Mouse (Mus musculus) left cerebral cortex, postnatal 10 days (tissue): ENCODE data around the gene Gm17490. TPM values are rescaled to one million over a fixed set of nuclear protein-coding genes. Genes with fewer than 3 reads are reported as not detected.

Source experiments
- DNase-seq, 2 experiments: peaks; one replicate each; pipeline ENCODE4 v3.0.0; 2021 to 2022; ENCODE audit warnings: low spot score in 2 of 2, mixed read lengths in 1 of 2; ENCODE audit errors: extremely low spot score in 1 of 2
- intact Hi-C: fragments of 180-260 bp; cut with DNase I; formaldehyde crosslinking; loops from one replicate; pipeline ENCODE4 v1.15.1; 2025
- total RNA-seq, 2 experiments: library from RNA; stranded (reverse); gene quantifications; 2 replicates each; pipeline ENCODE4 v1.2.3; 2021

The Gm17490 gene
- total RNA-seq = not detected

DNA sequence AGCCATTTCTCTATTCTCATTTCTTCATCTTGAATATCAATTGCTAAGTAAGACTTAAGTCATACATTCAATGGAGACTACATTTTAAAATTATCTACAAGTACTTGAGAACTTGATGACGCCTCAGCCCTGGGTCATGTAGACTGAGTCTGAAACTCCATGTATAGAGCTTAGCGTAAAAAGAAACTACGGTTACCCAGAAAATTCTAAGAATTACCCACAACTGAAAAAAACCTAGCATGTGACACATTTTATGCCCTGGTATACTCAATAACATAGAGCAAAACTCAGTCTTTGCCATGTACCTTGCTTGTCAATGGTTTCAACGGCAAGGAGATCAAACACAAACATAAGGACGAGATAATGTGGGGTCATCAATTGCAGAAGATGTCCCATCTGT is at the start of gene Gm17490:
Gene Gm17490, minus strand, starts transcription at position 375 of the 400 bp plus-strand sequence.
- no peak for DNase-seq
- intact Hi-C loops = no loop called here

DNA sequence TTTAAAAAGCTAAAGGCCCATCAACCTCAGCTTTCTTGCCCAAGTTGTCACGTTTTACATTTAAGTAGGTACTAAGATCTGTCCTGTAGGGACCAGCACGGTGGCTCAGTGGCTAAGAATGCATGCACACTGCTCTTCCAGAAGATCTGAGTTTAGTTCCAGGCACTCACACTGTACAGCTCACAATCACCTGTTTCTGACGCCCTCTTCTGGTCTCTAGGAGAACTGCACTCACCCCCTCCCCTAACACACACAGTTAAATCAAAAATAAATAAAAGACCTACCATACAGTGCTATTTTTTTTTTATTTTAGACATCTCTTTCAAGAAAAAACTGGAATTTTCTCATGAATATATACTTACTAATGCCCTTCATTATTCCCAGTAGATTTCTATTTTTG is 46.1 kb upstream of the Gm17490 start:
- DNase-seq = no peak
- intact Hi-C loops = no loop called here

DNA sequence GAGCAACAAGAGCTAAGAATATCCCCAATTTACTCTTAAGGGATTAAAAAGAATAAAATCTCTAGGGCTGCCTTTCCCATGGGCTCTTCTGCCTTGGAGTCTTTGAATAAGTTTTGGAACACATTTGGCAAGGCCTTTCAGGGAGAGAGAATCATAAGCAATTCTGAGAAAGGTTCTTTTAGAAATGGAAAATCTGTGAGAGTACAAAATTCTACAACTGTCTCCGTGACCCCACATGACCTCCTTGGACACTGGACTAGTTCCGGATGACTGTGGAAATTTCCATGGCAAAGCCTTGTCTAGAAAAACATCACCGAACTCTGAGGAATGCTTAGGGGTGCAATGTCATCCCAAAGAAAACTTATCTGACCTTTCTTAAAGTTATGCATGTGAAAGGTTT is 39.3 kb upstream of the Gm17490 start:
- no peak for DNase-seq
- intact Hi-C loops = no loop called here

DNA sequence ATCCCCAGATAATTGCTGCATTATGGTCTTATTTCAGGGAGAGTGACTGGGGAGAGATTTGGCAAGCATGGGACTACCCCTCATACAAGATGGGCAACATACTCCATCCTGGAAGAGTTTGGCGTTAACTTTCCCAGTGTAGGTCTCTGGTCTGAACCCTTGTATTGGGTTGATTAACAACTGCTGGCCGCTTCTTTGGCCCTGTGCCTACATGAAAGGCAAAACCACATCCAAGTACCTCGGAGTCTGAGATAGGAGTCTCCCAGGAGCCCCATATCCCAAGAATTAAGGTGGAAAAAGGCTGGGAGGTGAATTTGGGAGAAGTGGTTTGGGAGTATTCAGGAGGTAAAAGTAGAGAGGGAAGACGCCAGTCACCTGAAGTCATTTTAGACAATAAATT is 38.7 kb upstream of the Gm17490 start:
- DNase-seq = no peak
- intact Hi-C loops = no loop called here

DNA sequence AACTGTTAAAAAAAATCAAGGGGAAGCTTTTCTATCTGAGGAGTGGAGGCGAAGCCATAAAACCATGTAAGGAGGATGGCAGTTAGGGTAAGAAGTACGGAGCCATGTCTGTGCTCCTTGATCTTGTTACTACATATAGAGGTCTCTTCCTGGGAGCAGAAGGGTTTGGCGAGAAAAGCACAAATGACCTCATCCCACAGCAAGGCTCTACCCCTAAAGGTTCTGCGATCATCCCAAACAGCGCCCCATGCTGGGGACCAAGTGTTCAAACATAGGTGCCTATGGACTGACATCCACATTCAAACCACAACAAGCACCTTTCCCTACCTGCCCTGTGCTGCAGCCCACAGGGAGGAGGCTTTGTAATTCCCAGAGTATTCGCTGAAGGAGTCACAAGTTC is 38.3 kb upstream of the Gm17490 start:
- DNase-seq = peak in 1 of 2 experiments; percentile 71
- intact Hi-C loops = no loop called here

DNA sequence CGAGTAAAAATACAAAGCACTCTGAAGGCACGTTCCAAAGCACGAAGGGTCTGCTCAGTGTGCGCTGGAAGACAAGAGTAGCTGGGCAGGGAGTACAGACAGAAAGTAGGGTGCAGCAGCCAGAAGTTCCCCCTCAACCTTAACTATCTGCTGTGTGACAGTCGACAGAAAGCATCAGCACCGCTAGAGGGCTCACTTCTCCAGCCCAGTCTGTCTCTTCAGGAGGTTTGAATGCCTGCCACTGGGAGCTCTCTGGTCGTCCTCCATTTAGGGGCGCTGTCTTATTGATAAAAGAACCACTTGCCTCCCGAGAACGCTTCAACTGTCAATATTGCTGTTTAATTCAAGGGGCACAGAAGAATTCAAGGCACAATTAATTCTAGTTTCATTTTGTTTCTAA is 37.9 kb upstream of the Gm17490 start:
- intact Hi-C loops = no loop called here
- DNase-seq = peak; percentile 89 to 90

DNA sequence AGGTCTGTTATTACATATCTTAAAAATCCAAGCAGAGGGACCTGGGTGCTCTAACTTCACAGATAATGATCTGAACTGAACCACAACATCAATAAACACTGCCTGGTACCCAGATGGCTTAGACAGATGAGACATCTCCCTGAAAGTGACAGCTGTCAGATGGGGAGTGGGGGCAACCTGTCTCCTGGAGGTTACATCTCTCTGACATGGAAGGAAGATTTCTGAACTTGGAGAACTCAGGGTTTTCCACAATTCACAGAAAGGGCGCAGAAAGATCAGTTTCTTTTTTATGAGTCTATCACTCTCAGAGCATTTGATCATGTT is 36.8 kb upstream of the Gm17490 start:
- intact Hi-C loops = no loop called here
- DNase-seq = no peak

DNA sequence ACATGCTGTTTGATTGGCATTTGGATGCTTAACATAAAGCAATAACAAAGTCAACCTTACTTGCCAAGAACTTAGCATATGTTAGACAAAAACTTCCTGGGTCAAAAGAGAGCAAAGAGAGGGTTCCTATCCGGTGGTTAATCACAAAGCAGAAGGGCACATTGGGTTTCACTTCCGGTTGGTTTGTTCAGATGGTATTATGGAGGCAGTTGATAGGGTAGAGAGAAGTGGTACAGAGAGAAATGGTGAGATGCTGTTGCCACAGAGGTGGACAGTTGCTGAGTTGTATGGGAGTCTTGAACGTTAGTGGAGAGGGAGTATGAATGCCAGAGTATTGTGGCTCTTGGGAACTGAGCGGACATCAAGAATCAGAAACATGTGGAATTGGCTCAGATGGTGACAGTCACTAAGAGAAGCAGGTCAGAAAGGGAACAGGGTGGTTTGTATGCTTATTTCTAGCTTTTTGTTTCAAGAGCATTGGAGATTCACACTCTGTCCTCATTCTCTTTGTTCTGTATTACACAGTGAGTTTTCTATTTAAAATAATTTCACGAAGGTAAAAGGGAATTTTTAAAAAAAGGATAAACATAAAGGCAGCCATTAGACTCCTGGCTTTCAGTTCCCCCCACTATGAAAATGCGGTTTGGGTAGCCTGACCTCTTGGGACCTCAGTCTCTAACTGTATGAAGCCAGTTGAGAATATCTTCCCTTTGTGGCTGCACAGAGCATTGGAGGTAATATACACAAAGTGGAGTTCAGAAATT is 36.3 kb upstream of the Gm17490 start:
- intact Hi-C loops = no loop called here

DNA sequence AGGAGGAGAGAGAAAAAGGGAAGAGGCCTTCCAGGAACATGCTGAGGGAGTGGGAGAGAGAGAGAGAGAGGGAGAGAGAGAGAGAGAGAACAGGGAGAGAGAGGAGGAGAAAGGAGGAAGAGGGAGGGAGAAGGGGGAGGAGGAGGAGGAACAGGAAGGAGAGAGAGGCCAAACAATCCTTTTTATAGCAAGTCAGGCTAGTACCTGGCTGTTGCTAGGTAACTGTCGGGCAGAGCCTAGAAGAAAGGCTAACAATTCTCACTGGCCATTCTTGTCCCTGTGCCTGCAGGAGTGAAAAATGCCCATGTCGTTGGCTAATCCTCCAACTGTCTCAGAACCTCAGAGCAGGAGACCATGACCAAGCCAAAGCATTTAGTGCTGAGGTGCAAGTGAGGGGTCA is 33.2 kb upstream of the Gm17490 start:
- no peak for DNase-seq
- intact Hi-C loops = no loop called here

More for the DNA sequence above, 36.3 kb upstream of the Gm17490 start:
- no peak for DNase-seq

DNA sequence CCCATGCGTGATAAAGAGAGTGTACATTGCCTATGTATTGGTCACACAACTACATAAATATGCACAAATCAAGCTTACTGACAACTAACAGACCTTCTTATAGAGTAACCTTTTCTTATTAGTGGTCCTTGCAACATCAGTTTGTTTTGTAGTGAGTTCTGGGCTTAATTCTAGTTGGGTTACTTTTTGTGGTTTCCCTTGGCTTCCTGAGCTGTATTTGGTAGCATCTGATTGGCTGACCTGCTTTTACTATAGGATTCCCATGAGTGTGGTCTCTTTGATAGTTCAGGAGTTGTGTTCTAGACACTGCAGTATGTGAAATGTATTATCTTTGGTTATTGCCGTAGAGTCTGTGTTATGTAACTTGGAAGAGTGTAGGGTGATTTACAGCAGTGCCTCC is 31.5 kb upstream of the Gm17490 start:
- intact Hi-C loops = no loop called here
- DNase-seq = no peak

DNA sequence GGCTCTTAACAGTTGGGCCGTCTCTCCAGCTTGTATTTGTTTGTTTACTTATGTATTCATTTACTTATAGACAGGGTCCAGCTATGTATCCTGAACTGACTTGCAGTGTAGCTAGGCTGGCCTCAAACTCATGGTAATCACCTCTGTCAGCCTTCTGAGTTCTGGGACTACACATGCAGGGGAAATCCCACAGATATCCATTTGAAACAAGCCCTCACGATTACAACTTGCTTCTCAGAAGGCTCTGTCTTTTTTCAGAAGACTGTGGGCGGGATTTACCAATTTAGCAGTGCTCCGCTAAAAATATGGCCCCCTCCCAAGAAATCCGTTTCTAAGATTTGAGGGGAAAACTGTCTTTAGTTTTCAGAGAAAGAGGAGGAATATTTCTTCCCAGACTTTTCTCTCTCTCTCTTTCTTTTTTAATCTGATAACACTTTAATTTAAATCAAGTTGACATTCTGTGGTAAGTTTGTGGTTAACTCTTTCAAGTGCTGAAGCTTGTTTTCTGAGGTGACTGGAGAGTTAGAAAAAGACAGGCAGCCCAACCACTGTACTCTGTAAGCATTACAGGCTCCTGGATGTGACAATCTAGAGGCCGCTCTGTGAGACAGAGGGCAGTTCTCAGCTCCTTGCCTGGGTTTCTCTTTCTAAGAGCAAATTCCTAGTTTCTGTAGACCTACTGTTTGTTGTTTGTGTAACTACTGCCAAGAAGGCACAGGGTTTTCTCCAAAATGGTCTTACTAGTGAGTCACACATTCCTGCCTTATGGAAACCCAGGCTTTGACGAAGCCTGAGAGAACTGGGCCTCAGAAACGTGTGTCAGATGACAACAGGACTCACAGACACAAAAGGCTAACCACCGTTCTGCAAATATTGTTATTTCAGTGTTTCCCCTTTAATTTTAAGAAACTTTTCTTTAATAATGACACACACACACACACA is 29.2 kb upstream of the Gm17490 start:
- peak in 1 of 2 experiments; percentile 67 for DNase-seq
- intact Hi-C loops = no loop called here

DNA sequence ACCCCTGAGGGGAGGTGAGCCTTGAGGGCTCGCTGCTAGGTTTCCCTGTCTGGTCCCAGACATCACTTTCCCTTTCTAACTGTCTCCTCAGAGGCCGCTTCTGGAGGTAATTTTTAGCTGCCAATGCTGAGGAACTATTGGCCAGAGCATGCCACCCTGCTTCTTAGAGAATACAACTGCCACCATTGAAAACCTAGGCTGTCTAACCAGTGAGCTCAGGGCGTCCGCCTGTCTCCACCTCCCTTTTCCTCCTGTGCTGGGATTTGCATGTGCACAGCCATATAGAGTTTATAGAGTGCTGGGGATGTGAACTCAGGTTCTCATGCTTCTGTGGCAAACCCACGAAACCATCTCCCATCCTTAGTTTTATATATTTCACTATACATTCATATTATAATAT is 27.7 kb upstream of the Gm17490 start:
- intact Hi-C loops = no loop called here
- no peak for DNase-seq

DNA sequence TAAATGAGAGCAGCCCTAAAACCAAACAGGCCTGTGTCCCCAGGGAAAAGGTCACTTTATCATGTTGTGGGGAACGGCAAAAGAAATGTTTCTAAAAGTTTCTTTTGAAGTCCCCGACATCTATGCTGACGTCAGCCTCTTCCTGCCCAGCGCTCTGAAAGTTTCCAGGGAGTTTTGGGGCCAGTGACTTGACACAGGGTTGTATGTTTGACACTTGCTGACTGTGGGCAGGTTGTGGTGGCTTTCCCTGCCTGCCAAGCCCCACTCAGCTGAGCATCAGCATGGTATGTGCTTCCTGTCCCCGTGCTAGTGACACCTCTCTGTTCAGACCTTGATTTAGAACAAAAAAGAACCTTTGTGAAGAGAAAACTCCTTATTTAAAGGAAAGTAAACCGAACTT is 27.3 kb upstream of the Gm17490 start:
- intact Hi-C loops = no loop called here
- DNase-seq = no peak

DNA sequence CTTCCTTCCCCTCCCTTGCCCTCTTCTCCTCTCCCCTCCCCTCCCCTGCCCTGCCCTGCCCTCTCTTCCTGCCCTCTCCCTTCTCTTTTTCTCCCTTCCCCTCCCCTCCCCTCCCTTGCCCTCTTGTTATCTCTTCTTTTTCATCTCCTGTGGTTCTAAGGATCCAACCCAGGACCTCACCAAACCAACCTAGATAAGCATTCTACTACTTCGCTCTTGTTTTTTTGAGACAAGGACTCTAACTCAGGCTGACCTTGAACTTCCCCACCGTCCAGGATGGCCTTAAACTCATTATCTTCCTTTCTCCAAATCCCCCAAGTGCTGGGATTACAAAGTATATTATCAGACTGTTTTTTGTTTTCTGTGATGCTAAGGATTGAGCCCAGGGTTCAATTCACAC is 26.7 kb upstream of the Gm17490 start:
- DNase-seq = no peak
- intact Hi-C loops = no loop called here

DNA sequence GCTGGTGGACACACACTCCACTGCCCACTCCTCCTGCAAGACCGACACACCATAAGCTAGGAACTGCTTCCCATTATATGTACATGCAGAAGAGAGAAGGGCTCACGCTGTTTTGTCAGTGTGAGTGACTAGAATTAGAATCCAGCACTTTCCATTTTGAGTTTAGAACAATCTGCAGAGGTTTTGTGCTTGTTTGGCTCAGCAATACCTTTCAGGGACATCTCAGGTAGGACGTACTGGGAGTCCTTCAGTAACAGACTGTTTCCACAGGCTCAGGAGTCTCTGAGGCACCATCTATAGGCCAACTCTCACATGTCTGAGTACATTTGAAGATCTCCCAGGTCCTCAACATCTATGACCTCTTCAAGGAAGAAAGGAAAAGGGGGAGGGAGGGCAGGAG is 26.1 kb upstream of the Gm17490 start:
- intact Hi-C loops = no loop called here
- no peak for DNase-seq

DNA sequence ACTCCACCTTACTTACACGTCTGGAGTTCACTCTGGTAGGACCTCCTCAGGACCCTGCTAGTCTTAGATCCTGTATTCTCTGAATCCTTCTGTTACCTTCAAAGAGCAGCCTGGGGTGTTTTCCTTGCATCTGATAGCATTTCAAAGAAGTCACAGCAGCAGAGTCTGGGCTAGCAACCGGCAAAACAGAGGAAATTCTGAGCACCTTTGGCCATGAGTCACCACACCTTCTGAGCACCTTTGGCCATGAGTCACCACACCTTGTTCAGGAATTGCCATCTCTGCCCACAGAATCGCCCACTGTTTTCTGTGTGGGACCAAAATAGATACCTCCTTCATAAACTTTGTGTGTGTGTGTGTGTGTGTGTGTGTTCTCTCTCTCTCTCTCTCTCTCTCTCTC is 25.4 kb upstream of the Gm17490 start:
- no peak for DNase-seq
- intact Hi-C loops = no loop called here

DNA sequence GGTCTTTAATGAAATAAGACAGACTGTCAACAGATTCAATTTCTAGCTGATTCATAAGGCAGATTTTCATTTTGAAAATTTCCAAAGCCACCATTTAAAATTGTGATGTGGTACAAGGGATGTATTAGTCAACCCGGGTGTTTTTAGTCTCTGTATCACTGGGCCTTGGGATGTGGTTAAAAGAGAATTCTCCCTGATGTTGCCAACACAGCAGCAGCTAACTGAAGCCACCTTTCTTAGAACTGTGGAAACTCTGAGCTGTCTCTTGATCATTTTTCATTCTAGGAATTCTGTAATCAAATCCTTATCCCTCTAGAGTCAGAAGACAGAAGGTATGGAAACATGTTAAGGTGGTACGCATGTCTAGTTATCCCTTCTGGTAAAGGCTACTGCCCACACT is 19.2 kb upstream of the Gm17490 start:
- DNase-seq = no peak
- intact Hi-C loops = no loop called here

DNA sequence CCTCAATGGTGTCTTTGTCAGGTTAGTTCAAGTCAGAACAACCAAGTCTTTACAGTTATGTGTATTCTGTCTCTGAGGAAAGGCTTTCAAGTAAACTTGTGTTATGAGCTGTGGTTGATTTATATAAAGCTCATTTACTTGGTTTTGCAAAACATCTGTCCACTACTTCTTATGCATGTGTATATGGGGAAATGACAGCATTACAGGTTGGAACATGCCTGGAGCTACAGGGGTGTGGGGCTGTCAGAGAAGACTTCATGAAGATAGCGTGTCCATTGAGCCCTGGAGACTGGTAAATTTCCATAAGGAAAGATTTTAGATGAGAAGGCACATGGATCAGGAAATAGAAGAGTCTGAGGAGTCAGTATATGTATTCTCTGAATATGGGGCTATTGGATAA is 18.0 kb upstream of the Gm17490 start:
- intact Hi-C loops = no loop called here
- no peak for DNase-seq

DNA sequence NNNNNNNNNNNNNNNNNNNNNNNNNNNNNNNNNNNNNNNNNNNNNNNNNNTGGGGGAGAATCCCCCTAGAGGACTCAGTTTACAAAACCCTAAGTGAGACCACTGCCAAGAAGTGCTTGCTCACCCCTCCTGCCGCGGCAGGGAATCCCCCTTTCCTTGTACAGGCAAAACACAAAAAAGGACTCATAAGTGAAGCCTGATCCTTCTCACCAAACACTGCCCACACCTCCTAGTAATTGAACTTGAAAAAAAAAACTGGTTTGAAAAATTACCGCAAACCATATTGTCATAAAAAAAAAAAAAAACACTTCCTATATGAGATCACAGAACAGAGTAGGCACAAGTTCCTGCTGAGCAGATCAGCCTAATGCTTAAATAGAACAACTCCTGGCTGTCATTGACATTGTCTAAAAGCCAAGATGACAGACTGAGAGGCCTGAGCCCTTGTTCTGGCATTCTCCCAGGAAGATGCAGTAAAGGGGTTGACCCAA is 16.4 kb upstream of the Gm17490 start, which contains the start of gene Il2ra:
Gene Il2ra, plus strand, starts transcription at position 357 of the 491 bp plus-strand sequence.
- intact Hi-C loops = no loop called here
- no peak for DNase-seq

DNA sequence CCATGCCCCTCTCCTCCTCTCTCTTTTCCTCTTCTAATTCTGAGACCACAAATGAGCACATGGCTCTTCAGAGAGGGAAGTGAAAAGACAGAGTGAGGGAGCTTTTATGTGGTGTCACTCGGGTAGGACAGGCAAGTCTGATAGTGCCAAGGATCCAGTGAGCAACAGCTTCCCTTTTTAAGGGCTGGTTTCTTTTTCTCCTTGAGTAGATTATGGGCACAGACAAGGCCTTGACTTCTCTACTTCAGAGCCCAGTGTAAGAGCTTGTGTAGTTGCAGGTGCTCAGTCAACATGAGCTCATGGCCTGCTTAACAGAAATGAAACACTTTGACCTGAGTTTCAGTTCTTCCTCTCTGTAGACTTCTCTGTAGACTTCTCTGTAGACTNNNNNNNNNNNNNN is 11.1 kb upstream of the Gm17490 start:
- DNase-seq = no peak
- intact Hi-C loops = no loop called here
